Mouse (Mus musculus): ENCODE data around the gene Erbb2. TPM values are rescaled to one million over a fixed set of nuclear protein-coding genes. Genes with fewer than 3 reads are reported as not detected.

Gene Erbb2
- polyA plus RNA-seq, 1 experiment = not detected

GRCm38 (mm10) chr11:98413731-98414130 is 1.5 kb downstream of the Erbb2 start:
- Histone ChIP-seq H3K4me1 (ENCODE audit: control insufficient read depth, insufficient read depth, low read length) (no peaks in the 10 kb centered on the region), H3K4me3 (ENCODE audit: insufficient read depth, low read length) (no peak overlapping the region), H3K27ac (ENCODE audit: insufficient read depth, low read depth, low read length) (no peak overlapping the region)
- TF ChIP-seq POLR2A (IDR thresholded peaks at IDR 0.05; ENCODE audit: borderline replicate concordance, low read depth, low read length) = no peak
- no peak for TF ChIP-seq CTCF (IDR thresholded peaks at IDR 0.05; ENCODE audit: low read depth, low read length)

GRCm38 (mm10) chr11:98414162-98414561 is 1.9 kb downstream of the Erbb2 start:
- TF ChIP-seq POLR2A (IDR thresholded peaks at IDR 0.05; ENCODE audit: borderline replicate concordance, low read depth, low read length) (no peak), CTCF (IDR thresholded peaks at IDR 0.05; ENCODE audit: low read depth, low read length) (no peak)
- H3K4me3 ChIP-seq (ENCODE audit: insufficient read depth, low read length) = no peak overlapping the region

GRCm38 (mm10) chr11:98417074-98417473 is 4.8 kb downstream of the Erbb2 start:
- Histone ChIP-seq H3K4me1 (ENCODE audit: control insufficient read depth, insufficient read depth, low read length) (no peaks in the 10 kb centered on the region), H3K27ac (ENCODE audit: insufficient read depth, low read depth, low read length) (no peak overlapping the region), H3K4me3 (ENCODE audit: insufficient read depth, low read length) (no peak overlapping the region)
- no peak for TF ChIP-seq POLR2A (IDR thresholded peaks at IDR 0.05; ENCODE audit: borderline replicate concordance, low read depth, low read length)
- TF ChIP-seq CTCF (IDR thresholded peaks at IDR 0.05; ENCODE audit: low read depth, low read length) = no peak

More at GRCm38 (mm10) chr11:98414162-98414561, 1.9 kb downstream of the Erbb2 start:
- Histone ChIP-seq H3K4me1 (ENCODE audit: control insufficient read depth, insufficient read depth, low read length) (no peaks in the 10 kb centered on the region), H3K27ac (ENCODE audit: insufficient read depth, low read depth, low read length) (no peak overlapping the region)

- Histone ChIP-seq H3K27ac (ENCODE audit: insufficient read depth, low read depth, low read length) (no peak overlapping the region), H3K4me1 (ENCODE audit: control insufficient read depth, insufficient read depth, low read length) (no peaks in the 10 kb centered on the region), H3K4me3 (ENCODE audit: insufficient read depth, low read length) (no peak overlapping the region)
- TF ChIP-seq POLR2A (IDR thresholded peaks at IDR 0.05; ENCODE audit: borderline replicate concordance, low read depth, low read length) (no peak), CTCF (IDR thresholded peaks at IDR 0.05; ENCODE audit: low read depth, low read length) (no peak)
Measured at GRCm38 (mm10) chr11:98418273-98418672, 6.0 kb downstream of the Erbb2 start.

- TF ChIP-seq POLR2A (IDR thresholded peaks at IDR 0.05; ENCODE audit: borderline replicate concordance, low read depth, low read length) (no peak), CTCF (IDR thresholded peaks at IDR 0.05; ENCODE audit: low read depth, low read length) (no peak)
Measured at GRCm38 (mm10) chr11:98418939-98419547, 6.8 kb downstream of the Erbb2 start.

GRCm38 (mm10) chr11:98426592-98426991 is 14.3 kb downstream of the Erbb2 start:
- Histone ChIP-seq H3K4me1 (ENCODE audit: control insufficient read depth, insufficient read depth, low read length) (no peaks in the 10 kb centered on the region), H3K27ac (ENCODE audit: insufficient read depth, low read depth, low read length) (no peak overlapping the region), H3K4me3 (ENCODE audit: insufficient read depth, low read length) (no peak overlapping the region)
- TF ChIP-seq CTCF (IDR thresholded peaks at IDR 0.05; ENCODE audit: low read depth, low read length) (no peak), POLR2A (IDR thresholded peaks at IDR 0.05; ENCODE audit: borderline replicate concordance, low read depth, low read length) (no peak)

More at GRCm38 (mm10) chr11:98418939-98419547, 6.8 kb downstream of the Erbb2 start:
- no peak overlapping the region for H3K27ac ChIP-seq (ENCODE audit: insufficient read depth, low read depth, low read length)
- H3K4me1 ChIP-seq (ENCODE audit: control insufficient read depth, insufficient read depth, low read length) = no peaks in the 10 kb centered on the region
- no peak overlapping the region for H3K4me3 ChIP-seq (ENCODE audit: insufficient read depth, low read length)

GRCm38 (mm10) chr11:98428436-98428835 is 16.2 kb downstream of the Erbb2 start:
- H3K4me1 ChIP-seq (ENCODE audit: control insufficient read depth, insufficient read depth, low read length) = no peaks in the 10 kb centered on the region
- H3K27ac ChIP-seq (ENCODE audit: insufficient read depth, low read depth, low read length) = no peak overlapping the region
- no peak overlapping the region for H3K4me3 ChIP-seq (ENCODE audit: insufficient read depth, low read length)
- TF ChIP-seq CTCF (IDR thresholded peaks at IDR 0.05; ENCODE audit: low read depth, low read length) (no peak), POLR2A (IDR thresholded peaks at IDR 0.05; ENCODE audit: borderline replicate concordance, low read depth, low read length) (no peak)

GRCm38 (mm10) chr11:98431743-98432502 is 19.7 kb downstream of the Erbb2 start:
- no peak overlapping the region for H3K27ac ChIP-seq (ENCODE audit: insufficient read depth, low read depth, low read length)
- H3K4me3 ChIP-seq (ENCODE audit: insufficient read depth, low read length) = no peak overlapping the region
- no peak for TF ChIP-seq POLR2A (IDR thresholded peaks at IDR 0.05; ENCODE audit: borderline replicate concordance, low read depth, low read length)
- TF ChIP-seq CTCF (IDR thresholded peaks at IDR 0.05; ENCODE audit: low read depth, low read length) = no peak
- no peaks in the 10 kb centered on the region for H3K4me1 ChIP-seq (ENCODE audit: control insufficient read depth, insufficient read depth, low read length)

GRCm38 (mm10) chr11:98435723-98436122 is 23.5 kb downstream of the Erbb2 start:
- TF ChIP-seq POLR2A (IDR thresholded peaks at IDR 0.05; ENCODE audit: borderline replicate concordance, low read depth, low read length) (no peak), CTCF (IDR thresholded peaks at IDR 0.05; ENCODE audit: low read depth, low read length) (no peak)
- no peak overlapping the region for H3K4me3 ChIP-seq (ENCODE audit: insufficient read depth, low read length)
- H3K27ac ChIP-seq (ENCODE audit: insufficient read depth, low read depth, low read length) = no peak overlapping the region
- H3K4me1 ChIP-seq (ENCODE audit: control insufficient read depth, insufficient read depth, low read length) = no peaks in the 10 kb centered on the region

- Histone ChIP-seq H3K4me1 (ENCODE audit: control insufficient read depth, insufficient read depth, low read length) (no peaks in the 10 kb centered on the region), H3K27ac (ENCODE audit: insufficient read depth, low read depth, low read length) (no peak overlapping the region), H3K4me3 (ENCODE audit: insufficient read depth, low read length) (no peak overlapping the region)
- TF ChIP-seq POLR2A (IDR thresholded peaks at IDR 0.05; ENCODE audit: borderline replicate concordance, low read depth, low read length) (no peak), CTCF (IDR thresholded peaks at IDR 0.05; ENCODE audit: low read depth, low read length) (no peak)
Measured at GRCm38 (mm10) chr11:98437441-98437840, 25.2 kb downstream of the Erbb2 start.

Measured in bone marrow macrophage, adult 2 months (primary cell).